Mouse (Mus musculus) midbrain, postnatal 0 days (tissue): ENCODE measurements around the gene Map1a. TPM values are rescaled to one million over a fixed set of nuclear protein-coding genes. Genes with fewer than 3 reads are reported as not detected.

Experiments
- ATAC-seq: fragments of 200-750 bp; cut with Nextera tagmentation; 2 replicates; pipeline ENCODE4 v1.8.0; 2017; ENCODE audit warnings: moderate number of reproducible peaks, mild to moderate bottlenecking, moderate TSS enrichment, moderate library complexity; ENCODE audit not compliant: low FRiP score
- DNase-seq: peaks from one replicate; pipeline ENCODE4 v3.0.0-alpha.2; 2015; ENCODE audit warnings: low spot score
- H3K27ac ChIP-seq: fragments of 300-500 bp; sonication (generic); 2 replicates; pipeline ENCODE4 v1.5.1; 2014; ENCODE audit warnings: low read depth, mild to moderate bottlenecking, low read length, mixed read lengths
- H3K27me3 ChIP-seq: fragments of 300-500 bp; sonication (generic); 2 replicates; pipeline ENCODE4 v1.6.1; 2014; ENCODE audit warnings: low read length, control low read depth, mixed read lengths; ENCODE audit not compliant: insufficient read depth
- H3K36me3 ChIP-seq: fragments of 300-500 bp; sonication (generic); 2 replicates; pipeline ENCODE4 v1.6.1; 2014; ENCODE audit warnings: low read length, control low read depth, mixed read lengths; ENCODE audit not compliant: insufficient read depth
- H3K4me1 ChIP-seq: fragments of 300-500 bp; sonication (generic); 2 replicates; pipeline ENCODE4 v1.6.1; 2014; ENCODE audit warnings: mild to moderate bottlenecking, control low read depth, antibody characterized with exemption, low read length, mixed read lengths; ENCODE audit not compliant: insufficient read depth
- H3K4me2 ChIP-seq: fragments of 300-500 bp; sonication (generic); 2 replicates; pipeline ENCODE4 v1.6.1; 2014; ENCODE audit warnings: low read depth, mild to moderate bottlenecking, low read length, mixed read lengths; ENCODE audit not compliant: poor library complexity, severe bottlenecking
- H3K4me3 ChIP-seq: fragments of 300-500 bp; sonication (generic); 2 replicates; pipeline ENCODE4 v1.5.1; 2014; ENCODE audit warnings: low read depth, mild to moderate bottlenecking, low read length, moderate library complexity
- H3K9ac ChIP-seq: fragments of 300-500 bp; sonication (generic); replicated peaks from 2 replicates; pipeline ENCODE4 v1.6.1; 2014; ENCODE audit warnings: mild to moderate bottlenecking, low read length, moderate library complexity, mixed read lengths; ENCODE audit not compliant: poor library complexity, severe bottlenecking
- H3K9me3 ChIP-seq: fragments of 300-500 bp; sonication (generic); 2 replicates; pipeline ENCODE4 v1.6.1; 2016; ENCODE audit warnings: low read length, control low read depth
- CTCF ChIP-seq: IDR thresholded peaks from 2 replicates; pipeline ENCODE4 v1.5.1; 2016; ENCODE audit warnings: antibody characterized with exemption, mild to moderate bottlenecking
- WGBS: fragments of 180-500 bp; shearing (Covaris S2); extraction: QIAGEN DNeasy Blood & Tissue Kit; methylation state at CpG from one replicate; pipeline ENCODE4 v1.1.7; 2014; 5-methylcytosine and 5-hydroxymethylcytosine counted together
- polyA plus RNA-seq: library from polyadenylated mRNA; unstranded; fragments of >200 nt; fragmentation: Nextera tagmentation; extraction: Ambion mirVana; gene quantifications from 2 replicates; pipeline ENCODE4 v1.2.1, GENCODE M21; 2015
- total RNA-seq: library from RNA; depleted of rRNA; stranded (reverse); fragments of >200 nt; gene quantifications from 2 replicates; pipeline ENCODE4 v1.2.3, GENCODE M21; 2014; rRNA removed

Map1a gene
- total RNA-seq: 137 and 154 TPM in 2 replicates
- 48.1 and 49.4 TPM in 2 replicates for polyA plus RNA-seq

DNA sequence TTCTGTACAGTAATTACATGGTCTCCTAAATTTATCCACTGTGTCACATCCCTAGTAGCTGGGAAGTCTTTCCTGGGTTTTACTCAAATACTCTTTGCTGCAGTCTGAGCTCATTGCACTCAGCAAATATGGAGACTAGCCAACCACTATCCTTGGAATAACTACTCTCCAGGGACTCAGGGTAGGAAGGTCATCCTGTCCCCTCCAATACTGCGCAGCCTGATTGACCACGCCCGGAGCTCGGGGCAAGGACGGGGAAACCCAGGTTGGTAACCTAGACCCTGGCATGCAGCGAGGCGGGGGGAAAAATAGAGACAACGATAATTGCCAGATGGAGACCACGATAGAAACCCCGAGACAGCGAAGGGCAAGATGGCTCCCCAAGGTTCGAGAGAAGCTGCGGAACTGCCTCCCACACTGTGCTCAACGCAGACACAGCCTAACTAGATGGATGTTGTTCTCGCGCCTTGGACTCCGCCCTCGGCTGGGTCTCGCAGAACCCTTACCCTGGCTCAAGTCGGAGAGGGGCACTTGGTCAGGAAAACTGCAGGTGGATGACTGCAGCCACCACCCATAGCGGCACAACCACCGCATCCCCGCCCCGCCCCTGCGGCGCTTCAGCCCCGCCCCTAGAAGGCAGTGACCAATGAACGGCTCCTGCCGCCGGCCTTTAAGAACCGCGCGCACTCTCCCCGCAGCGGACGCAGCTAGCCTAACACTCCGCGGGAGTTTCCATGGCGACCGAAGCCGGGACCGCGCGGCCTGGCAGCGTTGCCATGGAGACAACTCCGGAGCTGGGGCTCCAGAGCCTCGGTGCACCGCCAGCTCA lies at the start of gene Map1a:
Map1a (plus strand) TSS at position 700 of the 829 bp plus-strand sequence.
- Histone ChIP-seq H3K9me3 (no peaks in the 10 kb centered on the region), H3K4me3 (peak within 1 kb of the TSS; percentile 59), H3K27ac (peak within 1 kb of the TSS; percentile 93), H3K27me3 (no peaks in the 10 kb centered on the region), H3K4me1 (peaks cover 16% of the 10 kb centered on the region), H3K4me2 (peak within 1 kb of the TSS; percentile 68), H3K36me3 (no peaks in the 10 kb centered on the region), H3K9ac (peak within 1 kb of the TSS; percentile 74)
- peak; percentile 96 for ATAC-seq
- WGBS: under 1% methylated on average over 44 of the region's 48 CpGs
- TF ChIP-seq CTCF: no peak
- DNase-seq: peak; percentile 99

DNA sequence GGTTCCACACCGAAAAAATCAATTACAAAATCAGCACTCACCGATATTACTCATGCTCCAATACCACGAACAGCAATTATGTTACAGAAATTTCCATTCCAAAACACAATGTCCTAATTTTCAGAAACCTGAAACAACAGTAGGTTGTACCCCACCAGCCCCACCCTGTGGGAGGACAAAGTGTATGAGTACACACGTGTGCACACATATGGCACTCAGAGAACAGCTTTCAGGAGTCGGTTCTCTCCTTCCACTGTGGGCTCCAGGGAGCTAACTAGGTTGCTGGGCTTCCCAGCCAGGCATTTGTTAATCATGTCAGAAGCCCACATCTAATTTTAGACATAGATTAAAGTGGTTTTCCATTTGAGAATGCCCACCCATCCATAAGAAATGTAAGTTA lies 45.3 kb upstream of the Map1a start:
- Histone ChIP-seq H3K9me3 (no peaks in the 10 kb centered on the region), H3K4me2 (no peak overlapping the region), H3K27ac (no peak overlapping the region), H3K4me1 (no peaks in the 10 kb centered on the region), H3K4me3 (no peak overlapping the region), H3K36me3 (peaks cover 42% of the 10 kb centered on the region), H3K9ac (no peak overlapping the region), H3K27me3 (no peaks in the 10 kb centered on the region)
- ATAC-seq: no peak
- no peak for DNase-seq
- TF ChIP-seq CTCF: no peak
- 90% methylated on average over 5 of the region's 5 CpGs for WGBS

- DNase-seq (no peak), ATAC-seq (no peak)
- H3K36me3 ChIP-seq: peaks cover 74% of the 10 kb centered on the region
- H3K4me3 ChIP-seq: no peak overlapping the region
- no peak overlapping the region for H3K4me2 ChIP-seq
- H3K27ac ChIP-seq: no peak overlapping the region
- no peaks in the 10 kb centered on the region for H3K4me1 ChIP-seq
- 94% methylated on average over 2 of the region's 2 CpGs for WGBS
- TF ChIP-seq CTCF: no peak
- no peak overlapping the region for H3K9ac ChIP-seq
- no peaks in the 10 kb centered on the region for H3K27me3 ChIP-seq
- H3K9me3 ChIP-seq: no peaks in the 10 kb centered on the region
These were observed 39.6 kb upstream of the Map1a start for GRCm38 (mm10) chr2:121249758-121250157.

DNA sequence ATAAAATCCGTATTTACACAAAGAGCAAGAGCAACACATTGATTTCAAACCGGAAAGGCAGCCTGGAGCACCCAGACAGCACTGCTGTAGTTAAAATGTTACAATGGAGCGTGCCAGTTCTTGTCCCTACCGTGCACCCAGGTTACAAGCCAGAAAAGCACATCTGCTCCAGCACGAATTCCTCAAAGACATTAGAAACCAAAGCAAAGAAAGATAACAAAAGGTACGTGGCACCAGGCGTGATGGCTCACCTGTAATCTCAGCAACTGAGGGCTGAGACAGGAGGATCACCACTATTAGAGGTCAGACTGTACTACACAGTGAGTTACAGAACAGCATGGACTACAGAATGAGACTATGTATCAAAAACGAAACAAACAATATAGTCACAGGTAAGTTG lies 21.0 kb upstream of the Map1a start:
- Histone ChIP-seq H3K9me3 (no peaks in the 10 kb centered on the region), H3K27me3 (no peaks in the 10 kb centered on the region), H3K9ac (no peak overlapping the region), H3K4me3 (no peak overlapping the region), H3K4me2 (no peak overlapping the region), H3K36me3 (peaks cover 11% of the 10 kb centered on the region), H3K27ac (no peak overlapping the region), H3K4me1 (peaks cover 18% of the 10 kb centered on the region)
- TF ChIP-seq CTCF: no peak
- DNase-seq (no peak), ATAC-seq (no peak)
- WGBS: 72% methylated on average over 8 of the region's 8 CpGs

DNA sequence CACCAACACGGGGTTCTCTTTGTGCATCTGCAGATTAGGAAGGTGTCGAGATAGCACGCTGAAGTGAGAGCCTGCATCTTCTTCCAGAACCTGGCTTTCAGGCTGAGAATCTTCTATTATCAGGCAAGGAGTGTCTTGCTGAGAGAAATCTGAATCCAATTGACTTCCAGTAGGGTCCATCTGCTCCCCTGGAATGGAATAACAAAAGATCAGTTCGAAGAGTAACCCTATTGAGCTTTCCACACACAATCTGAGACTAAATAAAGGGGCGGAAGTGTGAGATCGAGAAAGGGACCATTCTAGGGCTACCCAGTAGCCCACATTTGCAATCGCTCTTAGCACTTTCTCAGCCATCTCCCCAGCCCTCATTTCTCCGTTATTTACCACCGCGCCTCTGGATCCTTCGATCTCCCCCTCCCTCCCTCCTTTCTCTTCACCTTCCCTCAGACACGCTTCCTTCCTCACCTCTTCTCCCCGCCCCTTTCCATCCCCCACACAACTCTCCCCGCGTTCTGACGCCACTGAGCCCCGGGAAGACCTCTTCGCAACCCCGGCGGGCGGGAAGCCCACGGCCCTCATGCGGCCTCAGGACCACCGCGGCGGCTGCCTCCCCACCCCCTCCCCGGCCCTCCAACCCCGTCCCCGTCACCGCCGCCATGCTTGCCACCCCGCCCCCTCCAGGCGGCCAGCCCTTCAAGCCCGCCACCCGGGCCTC lies 18.7 kb upstream of the Map1a start:
- peaks cover 9% of the 10 kb centered on the region for H3K36me3 ChIP-seq
- peak overlapping the region; percentile 61 for H3K4me3 ChIP-seq
- no peak for TF ChIP-seq CTCF

More for the DNA sequence above, 18.7 kb upstream of the Map1a start:
- DNase-seq (peak; percentile 47), ATAC-seq (peak; percentile 87)
- Histone ChIP-seq H3K9me3 (no peaks in the 10 kb centered on the region), H3K4me2 (peak overlapping the region; percentile 66), H3K4me1 (peaks cover 18% of the 10 kb centered on the region), H3K9ac (peak overlapping the region; percentile 90), H3K27me3 (no peaks in the 10 kb centered on the region), H3K27ac (peak overlapping the region; percentile 92)
- WGBS: 1% methylated on average over 35 of the region's 35 CpGs
